Mouse (Mus musculus) spleen, adult 2 months (tissue): ENCODE data around the gene Rab29.

ENCODE experiments used
- CTCF ChIP-seq: fragments of 200-500 bp; IDR thresholded peaks from 2 replicates; pipeline ENCODE4 v1.5.1; 2011; ENCODE audit warnings: mild to moderate bottlenecking, inconsistent platforms; ENCODE audit not compliant: insufficient read depth, insufficient read length, insufficient replicate concordance; ENCODE audit errors: extremely low read depth
- POLR2A ChIP-seq: fragments of 200-500 bp; IDR thresholded peaks from 2 replicates; pipeline ENCODE4 v1.6.1; 2011; ENCODE audit warnings: low read depth, low read length, inconsistent platforms

- TF ChIP-seq CTCF (no peak), POLR2A (no peak)
Measured at GRCm38 (mm10) chr1:131823563-131823962, 43.5 kb upstream of the Rab29 start.
